Mouse (Mus musculus) ZHBTc4 (cell line): ENCODE measurements around the gene Slc45a1.

ENCODE experiments used
- DNase-seq: peaks from one replicate; pipeline ENCODE4 v3.0.0-alpha.2; 2011; ENCODE audit warnings: low read depth, low spot score

The Slc45a1 gene

GRCm38 (mm10) chr4:150651390-150652277, at the start of gene Slc45a1:
Gene Slc45a1 (minus strand): TSS chr4:150652174.
- DNase-seq = no peak

GRCm38 (mm10) chr4:150700849-150701248, 48.9 kb upstream of the Slc45a1 start:
- no peak for DNase-seq

GRCm38 (mm10) chr4:150694434-150695108, 42.6 kb upstream of the Slc45a1 start:
- no peak for DNase-seq

GRCm38 (mm10) chr4:150692861-150693403, 41.0 kb upstream of the Slc45a1 start:
- peak; percentile 69 for DNase-seq

GRCm38 (mm10) chr4:150690759-150691158, 38.8 kb upstream of the Slc45a1 start:
- no peak for DNase-seq

- no peak for DNase-seq
Observed at GRCm38 (mm10) chr4:150689553-150689952, 37.6 kb upstream of the Slc45a1 start.

- no peak for DNase-seq
Observed at GRCm38 (mm10) chr4:150687126-150687753, 35.3 kb upstream of the Slc45a1 start.

GRCm38 (mm10) chr4:150686538-150686937, 34.6 kb upstream of the Slc45a1 start:
- no peak for DNase-seq

- peak; percentile 57 for DNase-seq
Observed at GRCm38 (mm10) chr4:150685778-150686493, 34.0 kb upstream of the Slc45a1 start.

GRCm38 (mm10) chr4:150685043-150685777, 33.2 kb upstream of the Slc45a1 start:
- no peak for DNase-seq

- peak; percentile 60 for DNase-seq
Observed at GRCm38 (mm10) chr4:150680373-150680772, 28.4 kb upstream of the Slc45a1 start.

- peak; percentile 95 for DNase-seq
Observed at GRCm38 (mm10) chr4:150678789-150679188, 26.8 kb upstream of the Slc45a1 start.

- peak; percentile 96 for DNase-seq
Observed at GRCm38 (mm10) chr4:150677846-150678224, 25.9 kb upstream of the Slc45a1 start.

GRCm38 (mm10) chr4:150677126-150677845, 25.3 kb upstream of the Slc45a1 start:
- DNase-seq = no peak

- no peak for DNase-seq
Observed at GRCm38 (mm10) chr4:150676029-150676428, 24.1 kb upstream of the Slc45a1 start.

- peak; percentile 81 for DNase-seq
Observed at GRCm38 (mm10) chr4:150675274-150675673, 23.3 kb upstream of the Slc45a1 start.

- DNase-seq = no peak
Observed at GRCm38 (mm10) chr4:150665806-150666205, 13.8 kb upstream of the Slc45a1 start.

GRCm38 (mm10) chr4:150664726-150665125, 12.8 kb upstream of the Slc45a1 start:
- DNase-seq = peak; percentile 85

GRCm38 (mm10) chr4:150663192-150663591, 11.2 kb upstream of the Slc45a1 start:
- DNase-seq = peak; percentile 85

GRCm38 (mm10) chr4:150661886-150662285, 9.9 kb upstream of the Slc45a1 start:
- no peak for DNase-seq
